Mouse (Mus musculus): Measurements from ENCODE around the gene Smyd3. TPM values are rescaled to one million over a fixed set of nuclear protein-coding genes. Genes with fewer than 3 reads are reported as not detected.
A peak's percentile ranks its signal among the peaks of the same experiment; 100 is the strongest.
"Not testable (repeated sequence)": the region's sequence is repeated elsewhere in the genome, so short reads cannot be mapped to it uniquely, and the experiment has no call there.

Gene Smyd3
- polyA plus RNA-seq, 1 experiment from 2014 or later = 21.4 TPM

DNA sequence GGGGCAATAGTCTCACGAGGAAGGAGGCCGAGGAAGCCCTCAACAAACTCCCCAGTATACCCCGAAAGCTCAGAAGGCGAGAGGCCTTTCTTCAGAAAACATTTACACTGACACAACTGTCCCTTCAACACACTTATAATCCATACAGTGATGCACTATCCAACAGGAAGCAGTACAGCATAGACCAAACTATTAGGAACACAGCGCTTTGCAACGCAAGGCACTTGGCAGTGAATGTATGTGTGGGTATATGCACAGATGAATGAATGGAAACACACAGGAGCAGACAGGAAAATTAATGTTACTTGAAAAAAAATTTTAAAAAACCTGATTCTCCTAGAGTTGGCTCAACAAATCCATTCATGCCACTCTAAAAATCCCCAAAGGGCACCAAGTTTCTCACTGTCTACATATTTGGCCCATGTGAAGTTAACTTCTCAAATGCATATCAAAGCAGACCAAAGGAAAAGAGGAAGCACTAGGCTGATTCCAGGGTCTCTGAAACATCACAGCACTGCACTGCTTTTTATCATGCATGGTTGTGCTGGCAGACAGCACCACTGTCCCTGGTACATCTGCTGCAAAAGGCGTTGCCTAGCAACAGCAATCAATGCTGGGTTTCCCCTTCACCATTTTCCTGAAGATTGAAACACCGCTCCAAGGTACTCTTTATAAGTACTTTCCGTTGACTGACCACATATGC, 191.4 kb downstream of the Smyd3 start:
- ATAC-seq (ENCODE audit: low FRiP score, low TSS enrichment) = no peak
- WGBS = 92% methylated on average over 9 of the region's 9 CpGs

GRCm38 (mm10) chr1:179324271-179324670, 193.6 kb downstream of the Smyd3 start:
- Histone ChIP-seq H3K9ac (replicated peaks; ENCODE audit: low read length) (no peak overlapping the region), H3K27ac (ENCODE audit: low read length) (no peak overlapping the region; the same call in 1 of the 2 replicates), H3K27me3 (ENCODE audit: insufficient read depth, low read length) (no peaks in the 10 kb centered on the region), H3K4me3 (ENCODE audit: low read length) (no peak overlapping the region), H3K36me3 (ENCODE audit: insufficient read depth, low read length) (no peaks in the 10 kb centered on the region), H3K4me2 (replicated peaks; ENCODE audit: low read depth, low read length) (no peak overlapping the region), H3K4me1 (ENCODE audit: insufficient read depth, low read length) (0 out of 2 replicates have a peak, but pooled peaks cover 6% of the 10 kb centered on the region), H3K9me3 (ENCODE audit: low read length) (no peaks in the 10 kb centered on the region)
- 41% methylated on average over 6 of the region's 6 CpGs for WGBS
- peak; percentile 87 for ATAC-seq (ENCODE audit: low FRiP score, low TSS enrichment)

More for the DNA sequence above, 191.4 kb downstream of the Smyd3 start:
- Histone ChIP-seq H3K4me1 (ENCODE audit: insufficient read depth, low read length) (0 out of 2 replicates have a peak, but pooled peaks cover 6% of the 10 kb centered on the region), H3K27ac (ENCODE audit: low read length) (no peak overlapping the region), H3K9me3 (ENCODE audit: low read length) (no peaks in the 10 kb centered on the region), H3K4me2 (replicated peaks; ENCODE audit: low read depth, low read length) (no peak overlapping the region), H3K9ac (replicated peaks; ENCODE audit: low read length) (no peak overlapping the region), H3K4me3 (ENCODE audit: low read length) (no peak overlapping the region), H3K27me3 (ENCODE audit: insufficient read depth, low read length) (no peaks in the 10 kb centered on the region), H3K36me3 (ENCODE audit: insufficient read depth, low read length) (no peaks in the 10 kb centered on the region)

- Histone ChIP-seq H3K4me2 (replicated peaks; ENCODE audit: low read depth, low read length) (no peak overlapping the region), H3K27ac (ENCODE audit: low read length) (no peak overlapping the region), H3K4me1 (ENCODE audit: insufficient read depth, low read length) (no peaks in the 10 kb centered on the region), H3K9me3 (ENCODE audit: low read length) (no peaks in the 10 kb centered on the region), H3K27me3 (ENCODE audit: insufficient read depth, low read length) (no peaks in the 10 kb centered on the region), H3K36me3 (ENCODE audit: insufficient read depth, low read length) (no peaks in the 10 kb centered on the region), H3K4me3 (ENCODE audit: low read length) (no peak overlapping the region), H3K9ac (replicated peaks; ENCODE audit: low read length) (no peak overlapping the region)
- ATAC-seq (ENCODE audit: low FRiP score, low TSS enrichment) = no peak
- 84% methylated on average over 5 of the region's 5 CpGs for WGBS
These were observed 204.2 kb downstream of the Smyd3 start for GRCm38 (mm10) chr1:179313618-179314017.

GRCm38 (mm10) chr1:179309487-179309886, 208.4 kb downstream of the Smyd3 start:
- no peaks in the 10 kb centered on the region for H3K9me3 ChIP-seq (ENCODE audit: low read length)
- H3K4me3 ChIP-seq (ENCODE audit: low read length) = no peak overlapping the region
- no peak overlapping the region for H3K9ac ChIP-seq (replicated peaks; ENCODE audit: low read length)
- H3K27me3 ChIP-seq (ENCODE audit: insufficient read depth, low read length) = no peaks in the 10 kb centered on the region
- H3K4me1 ChIP-seq (ENCODE audit: insufficient read depth, low read length) = no peaks in the 10 kb centered on the region
- H3K27ac ChIP-seq (ENCODE audit: low read length) = no peak overlapping the region; the same call in 1 of the 2 replicates
- 52% methylated on average over 5 of the region's 5 CpGs for WGBS
- H3K36me3 ChIP-seq (ENCODE audit: insufficient read depth, low read length) = no peaks in the 10 kb centered on the region
- H3K4me2 ChIP-seq (replicated peaks; ENCODE audit: low read depth, low read length) = no peak overlapping the region
- ATAC-seq (ENCODE audit: low FRiP score, low TSS enrichment) = 0 out of 2 replicates have a peak, but pooled peaks have one; percentile 42

DNA sequence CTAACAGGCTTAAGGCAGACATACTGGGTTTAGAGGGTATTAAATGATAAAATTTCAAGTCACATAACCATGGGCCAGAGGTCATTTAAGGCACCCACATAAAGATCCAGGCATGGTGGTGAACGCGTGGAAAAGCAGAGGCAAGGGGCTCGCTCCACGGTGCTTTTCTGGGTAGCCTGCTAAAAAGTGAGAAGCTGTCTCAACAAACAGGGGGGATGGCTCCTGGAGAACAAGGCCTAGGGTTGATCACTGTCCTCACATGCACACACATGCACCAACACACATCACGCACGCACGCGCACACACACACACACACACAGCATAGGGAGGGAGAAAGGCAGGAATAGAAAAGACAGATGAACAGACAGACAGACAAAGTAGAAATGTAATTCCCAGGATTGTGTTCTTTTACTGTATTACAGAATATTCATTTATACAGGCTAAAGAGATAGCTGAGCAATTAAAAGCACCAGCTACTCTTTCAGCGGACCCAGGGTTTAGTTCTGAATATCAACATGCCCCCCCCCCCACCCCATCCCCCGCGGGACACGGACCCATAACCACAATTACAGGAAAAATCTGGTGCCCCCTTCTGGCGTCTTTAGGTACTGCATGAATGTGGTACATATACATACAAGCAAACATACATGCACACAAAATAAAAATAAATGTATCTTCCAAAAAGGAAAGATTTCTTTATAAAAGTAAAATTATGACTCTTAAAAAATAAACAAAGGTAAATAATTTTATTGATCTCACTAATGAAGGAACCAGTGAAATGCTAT, 215.2 kb downstream of the Smyd3 start:
- no peak for ATAC-seq (ENCODE audit: low FRiP score, low TSS enrichment)
- no peaks in the 10 kb centered on the region for H3K4me1 ChIP-seq (ENCODE audit: insufficient read depth, low read length)

DNA sequence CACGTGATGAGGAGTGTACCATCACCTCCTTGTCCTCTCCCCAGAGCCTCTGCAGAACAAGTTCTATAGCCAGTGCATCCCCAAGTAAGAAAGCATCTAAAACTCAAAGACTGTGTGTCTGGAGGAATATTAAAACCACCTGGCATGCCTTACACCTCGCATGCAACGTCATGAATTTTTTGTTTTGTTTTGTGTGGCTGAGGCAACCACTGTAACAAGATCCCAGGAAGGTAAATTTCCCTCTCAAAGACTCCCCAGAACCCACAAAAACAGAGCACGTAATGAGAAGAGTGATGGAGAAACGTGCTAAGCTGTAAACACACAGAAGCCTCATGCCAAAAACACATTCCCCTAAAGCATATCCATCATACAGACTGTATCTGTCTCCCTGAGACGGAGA, 222.2 kb downstream of the Smyd3 start:
- WGBS = 64% methylated on average over 6 of the region's 6 CpGs
- Histone ChIP-seq H3K9ac (replicated peaks; ENCODE audit: low read length) (no peak overlapping the region), H3K4me2 (replicated peaks; ENCODE audit: low read depth, low read length) (no peak overlapping the region), H3K9me3 (ENCODE audit: low read length) (no peaks in the 10 kb centered on the region; the same call in 1 of the 2 replicates), H3K4me3 (ENCODE audit: low read length) (no peak overlapping the region), H3K27ac (ENCODE audit: low read length) (no peak overlapping the region), H3K4me1 (ENCODE audit: insufficient read depth, low read length) (no peaks in the 10 kb centered on the region), H3K27me3 (ENCODE audit: insufficient read depth, low read length) (no peaks in the 10 kb centered on the region), H3K36me3 (ENCODE audit: insufficient read depth, low read length) (no peaks in the 10 kb centered on the region)
- no peak for ATAC-seq (ENCODE audit: low FRiP score, low TSS enrichment)

More for the DNA sequence above, 215.2 kb downstream of the Smyd3 start:
- H3K4me2 ChIP-seq (replicated peaks; ENCODE audit: low read depth, low read length) = no peak overlapping the region
- H3K4me3 ChIP-seq (ENCODE audit: low read length) = no peak overlapping the region
- no peaks in the 10 kb centered on the region for H3K9me3 ChIP-seq (ENCODE audit: low read length)
- H3K9ac ChIP-seq (replicated peaks; ENCODE audit: low read length) = no peak overlapping the region
- H3K27ac ChIP-seq (ENCODE audit: low read length) = no peak overlapping the region
- H3K27me3 ChIP-seq (ENCODE audit: insufficient read depth, low read length) = no peaks in the 10 kb centered on the region
- H3K36me3 ChIP-seq (ENCODE audit: insufficient read depth, low read length) = no peaks in the 10 kb centered on the region
- WGBS = 89% methylated on average over 13 of the region's 13 CpGs

- Histone ChIP-seq H3K36me3 (ENCODE audit: insufficient read depth, low read length) (no peaks in the 10 kb centered on the region), H3K4me1 (ENCODE audit: insufficient read depth, low read length) (no peaks in the 10 kb centered on the region), H3K4me3 (ENCODE audit: low read length) (no peak overlapping the region), H3K9me3 (ENCODE audit: low read length) (peaks cover 2% of the 10 kb centered on the region; the same call in 1 of the 2 replicates), H3K27me3 (ENCODE audit: insufficient read depth, low read length) (no peaks in the 10 kb centered on the region), H3K9ac (replicated peaks; ENCODE audit: low read length) (no peak overlapping the region), H3K27ac (ENCODE audit: low read length) (no peak overlapping the region), H3K4me2 (replicated peaks; ENCODE audit: low read depth, low read length) (no peak overlapping the region)
- no peak for ATAC-seq (ENCODE audit: low FRiP score, low TSS enrichment)
- 74% methylated on average over 8 of the region's 8 CpGs for WGBS
These were observed 224.0 kb downstream of the Smyd3 start for GRCm38 (mm10) chr1:179293772-179294353.

DNA sequence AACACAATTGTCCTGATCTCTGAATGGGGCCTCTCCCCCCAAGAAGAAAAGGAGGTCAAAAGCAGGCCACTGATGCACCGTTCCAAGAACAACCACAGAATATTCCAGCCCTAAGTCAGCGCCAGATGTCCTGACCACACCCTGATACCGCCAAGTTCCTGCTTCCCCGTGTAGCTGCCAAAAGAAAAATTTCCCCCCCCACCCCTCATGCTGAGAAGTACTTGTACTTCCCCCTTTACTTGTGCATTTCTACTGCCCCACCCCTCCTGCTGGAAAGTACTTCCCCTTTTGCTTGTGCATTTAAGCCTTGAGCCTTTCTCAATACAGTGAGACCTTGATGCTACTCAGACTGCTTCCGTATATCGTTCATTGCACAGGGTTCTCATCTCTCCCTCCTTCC, 227.7 kb downstream of the Smyd3 start:
- H3K27me3 ChIP-seq (ENCODE audit: insufficient read depth, low read length); H3K36me3 ChIP-seq (ENCODE audit: insufficient read depth, low read length); ATAC-seq (ENCODE audit: low FRiP score, low TSS enrichment); H3K4me1 ChIP-seq (ENCODE audit: insufficient read depth, low read length); H3K9me3 ChIP-seq (ENCODE audit: low read length); H3K27ac ChIP-seq (ENCODE audit: low read length); H3K9ac ChIP-seq (replicated peaks; ENCODE audit: low read length); H3K4me2 ChIP-seq (replicated peaks; ENCODE audit: low read depth, low read length); H3K4me3 ChIP-seq (ENCODE audit: low read length): not testable (repeated sequence)
- WGBS = 92% methylated on average over 6 of the region's 6 CpGs

GRCm38 (mm10) chr1:179289744-179290143, 228.1 kb downstream of the Smyd3 start:
- H3K4me1 ChIP-seq (ENCODE audit: insufficient read depth, low read length) = no peaks in the 10 kb centered on the region
- H3K4me2 ChIP-seq (replicated peaks; ENCODE audit: low read depth, low read length) = no peak overlapping the region
- H3K27me3 ChIP-seq (ENCODE audit: insufficient read depth, low read length) = no peaks in the 10 kb centered on the region
- no peak for ATAC-seq (ENCODE audit: low FRiP score, low TSS enrichment)
- WGBS = 92% methylated on average over 3 of the region's 3 CpGs
- H3K9me3 ChIP-seq (ENCODE audit: low read length) = peaks cover 2% of the 10 kb centered on the region; the same call in 1 of the 2 replicates
- H3K36me3 ChIP-seq (ENCODE audit: insufficient read depth, low read length) = no peaks in the 10 kb centered on the region
- no peak overlapping the region for H3K9ac ChIP-seq (replicated peaks; ENCODE audit: low read length)
- no peak overlapping the region for H3K4me3 ChIP-seq (ENCODE audit: low read length)
- no peak overlapping the region for H3K27ac ChIP-seq (ENCODE audit: low read length)

All from kidney, embryonic 16.5 days (tissue).